Mouse (Mus musculus): Measurements from ENCODE around the gene Glud1. TPM values are rescaled to one million over a fixed set of nuclear protein-coding genes. Genes with fewer than 3 reads are reported as not detected.

The Glud1 gene
- total RNA-seq, 2 experiments from 2014 or later = 309 to 341 TPM

- DNase-seq = no peak
Measured at GRCm38 (mm10) chr14:34382921-34383704, 72.6 kb downstream of the Glud1 start.

DNA sequence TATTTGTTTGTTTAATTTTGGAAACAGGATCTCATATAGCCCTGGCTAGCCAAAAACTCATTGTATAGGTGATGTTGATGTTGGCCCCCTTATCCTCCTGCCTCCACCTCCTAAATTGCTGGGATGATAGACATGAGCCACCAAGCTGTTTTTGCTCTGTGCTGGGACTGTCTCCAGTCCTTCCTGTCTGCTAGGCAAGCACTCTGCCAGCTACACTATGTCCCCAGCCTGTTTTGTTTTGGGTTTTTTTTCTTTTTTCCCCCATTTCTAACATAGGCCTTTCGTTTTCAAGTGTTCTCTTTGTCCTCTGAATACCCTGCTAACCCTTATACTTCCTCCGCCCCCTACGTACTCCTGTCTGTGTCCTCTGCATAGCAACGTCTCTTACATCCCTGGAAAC, 82.8 kb downstream of the Glud1 start:
- DNase-seq = no peak

Other genes starting within 250 kb of the Glud1 start
- gene Anxa8, start 224.7 kb upstream of the Glud1 start, total RNA-seq (2021) = under 1 TPM in 1 of 2 experiments, not detected in 1; 0.20 TPM
- gene A630023A22Rik, start 208.0 kb upstream of the Glud1 start, total RNA-seq (2021) = not detected
- not detected for gene Npy4r, start 158.2 kb upstream of the Glud1 start, total RNA-seq (2021)
- 1 to 10 TPM; 1.4 to 2.9 TPM for gene Gprin2, start 109.1 kb upstream of the Glud1 start, total RNA-seq (2021)
- gene Syt15, start 91.1 kb upstream of the Glud1 start, total RNA-seq (2021) = under 1 TPM; 0.40 to 0.45 TPM
- gene Shld2, start 234 bp upstream of the Glud1 start, total RNA-seq (2021) = 10 to 100 TPM; 12.5 to 13.5 TPM
- gene Fam25c, start 44.7 kb downstream of the Glud1 start, total RNA-seq (2021) = not detected
- gene Sncg, start 64.1 kb downstream of the Glud1 start, total RNA-seq (2021) = 1 to 10 TPM; 5.9 to 6.5 TPM
- gene Mmrn2, start 64.7 kb downstream of the Glud1 start, total RNA-seq (2021) = 1 to 10 TPM; 3.1 to 4.2 TPM
- 10 to 100 TPM; 40.2 to 40.7 TPM for gene Bmpr1a, start 192.6 kb downstream of the Glud1 start, total RNA-seq (2021)
- gene 9230112D13Rik, start 212.1 kb downstream of the Glud1 start, total RNA-seq (2021) = not detected

Measured in layer of hippocampus, postnatal 36 days (tissue).